Mouse (Mus musculus) stomach, embryonic 16.5 days (tissue): ENCODE results near the gene Opa1. TPM values are rescaled to one million over a fixed set of nuclear protein-coding genes. Genes with fewer than 3 reads are reported as not detected.

ENCODE experiments used
- ATAC-seq: fragments of 200-750 bp; cut with Nextera tagmentation; 2 replicates; pipeline ENCODE4 v1.8.0; 2017; ENCODE audit warnings: moderate number of reproducible peaks, moderate TSS enrichment; ENCODE audit not compliant: insufficient read depth, low FRiP score
- H3K27ac ChIP-seq: fragments of 300-500 bp; sonication (generic); 2 replicates; pipeline ENCODE4 v1.5.1; 2014; ENCODE audit warnings: low read length
- H3K27me3 ChIP-seq: fragments of 300-500 bp; sonication (generic); 2 replicates; pipeline ENCODE4 v1.6.1; 2014; ENCODE audit warnings: low read length, control low read depth, mixed read lengths; ENCODE audit not compliant: control insufficient read depth, insufficient read depth
- H3K36me3 ChIP-seq: fragments of 300-500 bp; sonication (generic); 2 replicates; pipeline ENCODE4 v1.6.1; 2014; ENCODE audit warnings: low read length; ENCODE audit not compliant: control insufficient read depth, insufficient read depth
- H3K4me1 ChIP-seq: fragments of 300-500 bp; sonication (generic); 2 replicates; pipeline ENCODE4 v1.6.1; 2014; ENCODE audit warnings: low read length, control low read depth, mixed read lengths; ENCODE audit not compliant: control insufficient read depth, insufficient read depth
- H3K4me2 ChIP-seq: fragments of 300-500 bp; sonication (generic); 2 replicates; pipeline ENCODE4 v1.6.1; 2014; ENCODE audit warnings: low read depth, low read length, mixed read lengths
- H3K4me3 ChIP-seq: fragments of 300-500 bp; sonication (generic); replicated peaks from 2 replicates; pipeline ENCODE4 v1.5.1; 2014; ENCODE audit warnings: mild to moderate bottlenecking, low read length
- H3K9ac ChIP-seq: fragments of 300-500 bp; sonication (generic); 2 replicates; pipeline ENCODE4 v1.6.1; 2014; ENCODE audit warnings: low read length
- H3K9me3 ChIP-seq: fragments of 300-500 bp; sonication (generic); replicated peaks from 2 replicates; pipeline ENCODE4 v1.6.1; 2016; ENCODE audit warnings: low read length, control low read depth; ENCODE audit not compliant: control insufficient read depth
- WGBS: fragments of 180-500 bp; shearing (Covaris S2); extraction: QIAGEN DNeasy Blood & Tissue Kit; methylation state at CpG from one replicate; pipeline ENCODE4 v1.1.7; 2014; 5-methylcytosine and 5-hydroxymethylcytosine counted together
- polyA plus RNA-seq: library from polyadenylated mRNA; unstranded; fragments of >200 nt; fragmentation: Nextera tagmentation; extraction: Ambion mirVana; gene quantifications from 2 replicates; pipeline ENCODE4 v1.2.1, GENCODE M21; 2015

The Opa1 gene
- polyA plus RNA-seq, 1 experiment from 2014 or later = 33.7 TPM

GRCm38 (mm10) chr16:29693791-29694419, 114.8 kb downstream of the Opa1 start:
- Histone ChIP-seq H3K4me3 (no peak overlapping the region), H3K27me3 (no peaks in the 10 kb centered on the region), H3K36me3 (no peaks in the 10 kb centered on the region), H3K9me3 (no peaks in the 10 kb centered on the region; the same call in 1 of the 2 replicates), H3K9ac (no peak overlapping the region), H3K4me1 (no peaks in the 10 kb centered on the region), H3K27ac (no peak overlapping the region), H3K4me2 (no peak overlapping the region)
- 65% methylated on average over 6 of the region's 6 CpGs for WGBS
- no peak for ATAC-seq

DNA sequence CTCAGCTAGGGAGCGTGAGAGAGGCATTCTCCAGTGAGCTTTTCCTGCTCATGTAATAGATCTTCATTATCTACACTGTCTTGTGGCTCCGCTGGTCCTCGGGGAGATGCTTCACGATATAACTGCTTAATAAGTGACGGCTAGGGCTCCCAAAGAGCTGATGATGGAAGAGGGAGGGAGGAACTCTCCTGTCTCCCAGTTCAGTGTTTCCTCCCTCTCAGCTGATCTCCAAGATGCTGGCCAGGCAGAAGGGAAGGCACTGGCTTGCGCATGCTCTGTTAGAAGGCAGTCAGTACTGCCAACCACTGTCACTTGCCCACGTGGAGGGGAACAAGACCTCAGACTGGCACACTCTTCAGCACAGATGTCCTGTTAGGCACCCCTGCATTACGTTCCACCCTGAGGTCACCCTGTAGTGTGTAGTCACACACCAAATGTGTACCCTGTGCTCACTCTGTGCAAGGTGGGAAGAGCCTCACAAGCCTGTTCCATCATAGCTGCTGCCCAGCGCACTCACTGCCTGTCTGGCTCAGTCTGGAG, 115.4 kb downstream of the Opa1 start:
- ATAC-seq = no peak
- Histone ChIP-seq H3K4me2 (no peak overlapping the region), H3K4me3 (no peak overlapping the region), H3K36me3 (no peaks in the 10 kb centered on the region), H3K4me1 (no peaks in the 10 kb centered on the region), H3K9ac (no peak overlapping the region), H3K27me3 (no peaks in the 10 kb centered on the region), H3K9me3 (no peaks in the 10 kb centered on the region; the same call in 1 of the 2 replicates), H3K27ac (no peak overlapping the region)
- WGBS = 70% methylated on average over 9 of the region's 9 CpGs

Other genes with a start within 250 kb of the Opa1 start
- not detected in 2 replicates for gene Atp13a5, start 200.6 kb upstream of the Opa1 start, polyA plus RNA-seq
- 0.18 and 1.7 TPM in 2 replicates for gene Atp13a4, start 34.5 kb upstream of the Opa1 start, polyA plus RNA-seq